Mouse (Mus musculus) hindbrain, embryonic 16.5 days (tissue): ENCODE measurements around the gene Tcf12. TPM values are rescaled to one million over a fixed set of nuclear protein-coding genes. Genes with fewer than 3 reads are reported as not detected.

Experiments
- ATAC-seq: fragments of 200-750 bp; cut with Nextera tagmentation; 2 replicates; pipeline ENCODE4 v1.8.0; 2017; ENCODE audit warnings: moderate TSS enrichment, moderate library complexity
- H3K27ac ChIP-seq: fragments of 300-500 bp; sonication (generic); 2 replicates; pipeline ENCODE4 v1.5.1; 2014; ENCODE audit warnings: low read depth, mild to moderate bottlenecking, control low read depth, low read length, moderate library complexity
- H3K27me3 ChIP-seq: fragments of 300-500 bp; sonication (generic); replicated peaks from 2 replicates; pipeline ENCODE4 v1.6.1; 2014; ENCODE audit warnings: low read length; ENCODE audit not compliant: control insufficient read depth, insufficient read depth
- H3K36me3 ChIP-seq: fragments of 300-500 bp; sonication (generic); 2 replicates; pipeline ENCODE4 v1.6.1; 2014; ENCODE audit warnings: mild to moderate bottlenecking, low read length, moderate library complexity, mixed read lengths; ENCODE audit not compliant: control insufficient read depth, insufficient read depth
- H3K4me1 ChIP-seq: fragments of 300-500 bp; sonication (generic); 2 replicates; pipeline ENCODE4 v1.6.1; 2014; ENCODE audit warnings: low read depth, low read length; ENCODE audit not compliant: control insufficient read depth, insufficient read depth
- H3K4me2 ChIP-seq: fragments of 300-500 bp; sonication (generic); 2 replicates; pipeline ENCODE4 v1.6.1; 2014; ENCODE audit warnings: mild to moderate bottlenecking, low read length, control low read depth, moderate library complexity
- H3K4me3 ChIP-seq: fragments of 300-500 bp; sonication (generic); 2 replicates; pipeline ENCODE4 v1.5.1; 2014; ENCODE audit warnings: mild to moderate bottlenecking, low read length, control low read depth, moderate library complexity
- H3K9ac ChIP-seq: fragments of 300-500 bp; sonication (generic); 2 replicates; pipeline ENCODE4 v1.6.1; 2014; ENCODE audit warnings: low read depth, mild to moderate bottlenecking, control low read depth, low read length, moderate library complexity
- H3K9me3 ChIP-seq: fragments of 300-500 bp; sonication (generic); 2 replicates; pipeline ENCODE4 v1.6.1; 2014; ENCODE audit warnings: mild to moderate bottlenecking, low read length, moderate library complexity; ENCODE audit not compliant: control insufficient read depth
- WGBS: fragments of 180-500 bp; shearing (Covaris S2); extraction: QIAGEN DNeasy Blood & Tissue Kit; methylation state at CpG from one replicate; pipeline ENCODE4 v1.1.7; 2014; 5-methylcytosine and 5-hydroxymethylcytosine counted together
- polyA plus RNA-seq: library from polyadenylated mRNA; unstranded; fragments of >200 nt; fragmentation: Nextera tagmentation; extraction: Ambion mirVana; gene quantifications from 2 replicates; pipeline ENCODE4 v1.2.1, GENCODE M21; 2015

The Tcf12 gene
- polyA plus RNA-seq, 1 experiment from 2014 or later = 56.8 TPM

GRCm38 (mm10) chr9:72097083-72097482 lies 14.6 kb downstream of the Tcf12 start:
- WGBS = 97% methylated on average over 2 of the region's 2 CpGs
- no peaks in the 10 kb centered on the region for H3K4me1 ChIP-seq
- H3K9ac ChIP-seq = no peak overlapping the region
- H3K4me2 ChIP-seq = no peak overlapping the region
- H3K27me3 ChIP-seq = no peaks in the 10 kb centered on the region
- H3K36me3 ChIP-seq = no peaks in the 10 kb centered on the region
- H3K27ac ChIP-seq = no peak overlapping the region
- no peak for ATAC-seq
- no peak overlapping the region for H3K4me3 ChIP-seq
- no peaks in the 10 kb centered on the region for H3K9me3 ChIP-seq

DNA sequence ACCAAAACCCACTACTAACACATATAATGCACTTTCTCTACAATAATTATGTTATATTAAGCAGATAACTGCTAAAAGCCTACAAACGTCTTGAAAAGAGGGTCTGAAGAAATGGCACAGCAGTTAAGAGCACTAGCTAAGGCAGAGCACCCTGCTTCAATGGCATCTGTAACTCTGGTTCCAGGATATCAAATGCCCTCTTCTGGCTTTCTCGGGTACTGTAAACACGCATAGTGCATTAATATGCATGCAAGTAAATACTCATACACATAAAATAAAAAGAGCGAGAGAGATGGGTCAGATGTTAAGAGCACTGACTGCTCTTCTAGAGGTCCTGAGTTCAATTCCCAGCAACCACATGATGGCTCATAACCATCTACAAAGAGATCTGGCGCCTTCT lies 17.0 kb downstream of the Tcf12 start:
- Histone ChIP-seq H3K9ac (no peak overlapping the region), H3K36me3 (no peaks in the 10 kb centered on the region), H3K4me1 (no peaks in the 10 kb centered on the region), H3K4me2 (no peak overlapping the region), H3K27ac (no peak overlapping the region), H3K4me3 (no peak overlapping the region), H3K9me3 (no peaks in the 10 kb centered on the region), H3K27me3 (no peaks in the 10 kb centered on the region)
- WGBS = 86% methylated on average over 5 of the region's 5 CpGs
- no peak for ATAC-seq

DNA sequence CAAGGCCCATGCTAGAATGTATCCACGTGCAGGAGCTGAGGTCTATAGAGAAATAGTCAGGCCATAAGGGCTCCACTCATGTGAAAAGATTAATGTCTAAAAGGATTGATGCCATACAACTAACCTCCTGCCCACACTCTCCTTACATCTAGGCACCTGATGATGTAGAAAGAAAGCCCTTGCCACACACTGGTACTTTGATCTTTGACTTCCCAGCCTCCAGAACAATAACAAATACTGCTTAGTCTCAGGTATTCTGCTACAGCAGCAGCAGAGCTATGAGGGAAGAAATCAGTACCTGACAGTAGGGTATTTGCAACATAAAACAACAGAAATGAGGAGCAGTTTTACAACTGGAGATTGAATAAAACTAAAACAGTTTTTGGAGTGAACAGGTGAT lies 19.5 kb downstream of the Tcf12 start:
- no peak overlapping the region for H3K27ac ChIP-seq
- no peak overlapping the region for H3K4me2 ChIP-seq
- no peak overlapping the region for H3K4me3 ChIP-seq
- no peak overlapping the region for H3K9ac ChIP-seq
- WGBS = 60% methylated on average over 1 of the region's 1 CpGs
- H3K36me3 ChIP-seq = no peaks in the 10 kb centered on the region
- H3K9me3 ChIP-seq = no peaks in the 10 kb centered on the region
- H3K4me1 ChIP-seq = no peaks in the 10 kb centered on the region
- no peak for ATAC-seq
- no peaks in the 10 kb centered on the region for H3K27me3 ChIP-seq

- no peak for ATAC-seq
- 95% methylated on average over 3 of the region's 3 CpGs for WGBS
Observed at GRCm38 (mm10) chr9:72088893-72089611, 22.6 kb downstream of the Tcf12 start.

GRCm38 (mm10) chr9:72085017-72085416 lies 26.7 kb downstream of the Tcf12 start:
- no peak overlapping the region for H3K4me2 ChIP-seq
- H3K27me3 ChIP-seq = no peaks in the 10 kb centered on the region
- 62% methylated on average over 3 of the region's 3 CpGs for WGBS
- no peak overlapping the region for H3K27ac ChIP-seq
- no peaks in the 10 kb centered on the region for H3K9me3 ChIP-seq
- peaks cover 3% of the 10 kb centered on the region for H3K4me1 ChIP-seq
- no peak overlapping the region for H3K4me3 ChIP-seq
- no peaks in the 10 kb centered on the region for H3K36me3 ChIP-seq
- no peak for ATAC-seq
- no peak overlapping the region for H3K9ac ChIP-seq

More at GRCm38 (mm10) chr9:72088893-72089611, 22.6 kb downstream of the Tcf12 start:
- H3K27me3 ChIP-seq = no peaks in the 10 kb centered on the region
- no peak overlapping the region for H3K4me2 ChIP-seq
- peaks cover 2% of the 10 kb centered on the region for H3K4me1 ChIP-seq
- no peak overlapping the region for H3K9ac ChIP-seq
- H3K9me3 ChIP-seq = no peaks in the 10 kb centered on the region
- H3K27ac ChIP-seq = no peak overlapping the region
- no peak overlapping the region for H3K4me3 ChIP-seq
- H3K36me3 ChIP-seq = no peaks in the 10 kb centered on the region

DNA sequence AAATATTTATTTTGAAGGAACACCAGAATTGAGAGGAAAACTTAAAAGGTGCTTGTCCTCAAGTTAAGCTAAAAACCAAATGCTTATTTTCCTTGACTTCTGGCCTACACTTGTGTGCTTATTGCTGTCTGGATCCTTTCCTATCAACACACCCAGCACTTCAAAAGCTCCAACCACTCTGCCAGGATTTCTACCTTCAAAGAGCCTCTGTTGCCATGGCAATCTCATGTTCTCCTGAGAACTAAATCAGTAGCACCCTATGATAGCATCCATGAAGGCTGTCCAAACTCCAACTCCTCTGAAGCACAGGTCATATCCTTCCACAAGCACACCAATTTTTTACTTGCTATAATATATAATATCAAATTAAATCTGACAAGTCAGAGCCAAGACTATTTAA lies 27.5 kb downstream of the Tcf12 start:
- Histone ChIP-seq H3K4me2 (no peak overlapping the region), H3K4me1 (peaks cover 3% of the 10 kb centered on the region), H3K27ac (no peak overlapping the region), H3K27me3 (no peaks in the 10 kb centered on the region), H3K4me3 (no peak overlapping the region), H3K9ac (no peak overlapping the region), H3K36me3 (no peaks in the 10 kb centered on the region), H3K9me3 (no peaks in the 10 kb centered on the region)
- no peak for ATAC-seq

- no peak for ATAC-seq
Observed at GRCm38 (mm10) chr9:72076158-72076557, 35.5 kb downstream of the Tcf12 start.

GRCm38 (mm10) chr9:72066151-72066550 lies 45.5 kb downstream of the Tcf12 start:
- Histone ChIP-seq H3K9me3 (no peaks in the 10 kb centered on the region), H3K4me1 (no peaks in the 10 kb centered on the region), H3K27me3 (no peaks in the 10 kb centered on the region), H3K36me3 (no peaks in the 10 kb centered on the region), H3K4me3 (no peak overlapping the region), H3K9ac (no peak overlapping the region), H3K4me2 (no peak overlapping the region), H3K27ac (no peak overlapping the region)
- ATAC-seq = no peak

More at GRCm38 (mm10) chr9:72076158-72076557, 35.5 kb downstream of the Tcf12 start:
- Histone ChIP-seq H3K27ac (no peak overlapping the region), H3K36me3 (no peaks in the 10 kb centered on the region), H3K4me1 (no peaks in the 10 kb centered on the region), H3K4me2 (no peak overlapping the region), H3K4me3 (no peak overlapping the region), H3K27me3 (no peaks in the 10 kb centered on the region), H3K9ac (no peak overlapping the region), H3K9me3 (no peaks in the 10 kb centered on the region)

- no peaks in the 10 kb centered on the region for H3K27me3 ChIP-seq
- WGBS = 97% methylated on average over 3 of the region's 3 CpGs
- no peak for ATAC-seq
Observed at GRCm38 (mm10) chr9:72053144-72053543, 58.5 kb downstream of the Tcf12 start.

GRCm38 (mm10) chr9:72040156-72040555 lies 71.5 kb downstream of the Tcf12 start:
- Histone ChIP-seq H3K4me1 (no peaks in the 10 kb centered on the region), H3K36me3 (no peaks in the 10 kb centered on the region), H3K27ac (no peak overlapping the region), H3K9me3 (no peaks in the 10 kb centered on the region), H3K4me3 (no peak overlapping the region), H3K4me2 (no peak overlapping the region), H3K27me3 (no peaks in the 10 kb centered on the region), H3K9ac (no peak overlapping the region)
- no peak for ATAC-seq

More at GRCm38 (mm10) chr9:72053144-72053543, 58.5 kb downstream of the Tcf12 start:
- H3K27ac ChIP-seq = no peak overlapping the region
- H3K9ac ChIP-seq = no peak overlapping the region
- no peaks in the 10 kb centered on the region for H3K36me3 ChIP-seq
- no peak overlapping the region for H3K4me2 ChIP-seq
- no peak overlapping the region for H3K4me3 ChIP-seq
- H3K9me3 ChIP-seq = no peaks in the 10 kb centered on the region
- no peaks in the 10 kb centered on the region for H3K4me1 ChIP-seq
